In the genomic region with DNA sequence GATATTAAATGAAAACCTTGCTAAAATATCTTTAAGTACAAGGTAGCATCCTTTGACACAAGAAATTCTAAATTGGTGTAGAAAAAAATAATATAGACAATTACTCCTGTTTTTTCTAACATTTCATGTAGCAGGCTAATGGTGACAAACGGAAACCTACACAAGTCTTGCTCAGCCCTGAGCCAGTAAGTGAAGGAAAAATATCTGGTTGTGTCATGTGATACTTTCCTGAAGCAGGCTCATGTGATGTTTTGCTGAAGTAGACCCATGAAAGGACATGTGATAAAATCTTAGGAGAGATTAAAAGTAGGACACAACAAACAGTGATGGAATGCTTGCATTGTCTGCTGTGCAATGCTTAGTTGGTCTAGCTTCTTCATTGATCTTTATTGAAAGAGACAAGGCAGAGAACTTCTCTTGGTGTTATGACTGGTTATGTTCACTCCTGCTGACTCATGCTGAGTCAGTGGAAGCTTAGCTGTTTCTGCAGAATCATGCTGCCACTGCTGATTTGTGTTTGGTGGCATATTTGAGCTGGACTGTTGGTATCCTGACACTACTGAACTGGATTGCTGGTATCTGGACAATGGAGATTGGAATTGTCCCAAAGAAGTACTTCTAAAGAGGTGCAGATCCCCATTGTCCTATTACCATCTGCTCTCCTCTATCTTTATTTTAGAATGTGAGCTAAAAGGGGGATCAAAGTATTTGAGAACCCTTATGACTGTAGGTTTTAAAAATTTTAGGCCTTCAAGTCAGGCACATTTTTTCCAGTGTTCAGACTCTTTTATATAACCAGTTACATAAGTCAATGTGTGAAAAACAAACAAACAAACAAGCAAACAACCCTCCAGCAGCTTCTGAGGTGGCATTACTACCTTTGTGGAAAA, we compare ENCODE assay signal across 22 mouse cellular contexts. TPM values are rescaled to one million over a fixed set of nuclear protein-coding genes. Genes with fewer than 3 reads are reported as not detected.
DNase-seq lines count a peak whose midpoint lies in the region; ATAC-seq lines count a peak whose summit lies in the region.
"Had no signal": no experiment of that assay in that cellular context is flagged by ENCODE, and none has a peak within 500 bp of the region (broad histone marks: within the 10 kb centered on the region; RNA-seq: fewer than 3 reads in every experiment).

No protein-coding gene starts in this region.

- H3K27me3 ChIP-seq in heart, embryonic 12.5 days (replicated peaks): no peaks in the 10 kb centered on the region
- H3K27me3 ChIP-seq: embryonic facial prominence, embryonic 15.5 days; neural tube, embryonic 15.5 days had no signal

- peaks cover 16% of the 10 kb centered on the region for H3K9me3 ChIP-seq in heart, embryonic 12.5 days (replicated peaks)
- H3K9me3 ChIP-seq: embryonic facial prominence, embryonic 15.5 days had no signal

- H3K36me3 ChIP-seq in heart, embryonic 12.5 days: no peaks in the 10 kb centered on the region
- H3K36me3 ChIP-seq: embryonic facial prominence, embryonic 15.5 days; neural tube, embryonic 15.5 days had no signal

- H3K9ac ChIP-seq in heart, embryonic 12.5 days: no peak overlapping the region
- H3K9ac ChIP-seq: embryonic facial prominence, embryonic 15.5 days; forebrain, postnatal 0 days; lung, embryonic 14.5 days; neural tube, embryonic 15.5 days had no signal

- no peak for DNase-seq in heart, postnatal 25 days (ENCODE audit: low spot score)
- DNase-seq in NIH3T3 (ENCODE audit: low read depth) (peak; percentile 26), liver (peak; percentile 74)
- no peak for DNase-seq in kidney, adult 8-10 months
- DNase-seq in frontal cortex, postnatal 36 days (ENCODE audit: low spot score in 2 of 2): no peak
- no peak for DNase-seq in yolk sac, embryonic 10.5 days (ENCODE audit: low spot score)
- DNase-seq: adrenal gland, adult 2 months; cerebellum, postnatal 25 days; forebrain, postnatal 0 days; gastrocnemius, postnatal 36 days; kidney, adult 18-20 months; kidney, postnatal 36 days; left cerebral cortex, postnatal 4 days; lung, embryonic 14.5 days had no signal

- H3K4me1 ChIP-seq in heart, embryonic 12.5 days (replicated peaks): no peaks in the 10 kb centered on the region
- H3K4me1 ChIP-seq: embryonic facial prominence, embryonic 15.5 days; neural tube, embryonic 15.5 days had no signal

- H3K27ac ChIP-seq in heart, embryonic 12.5 days (ENCODE audit: poor library complexity, severe bottlenecking): no peak overlapping the region
- H3K27ac ChIP-seq: embryonic facial prominence, embryonic 15.5 days; neural tube, embryonic 15.5 days had no signal

- intact Hi-C loops in heart, postnatal 25 days (cut with DNase I): no loop called here

- 85% methylated on average over 1 of the region's 1 CpGs for WGBS in heart, embryonic 12.5 days

- H3K4me3 ChIP-seq in heart, embryonic 12.5 days: no peak overlapping the region
- H3K4me3 ChIP-seq: embryonic facial prominence, embryonic 15.5 days; neural tube, embryonic 15.5 days had no signal

- no peak overlapping the region for H3K4me2 ChIP-seq in heart, embryonic 12.5 days
- H3K4me2 ChIP-seq: embryonic facial prominence, embryonic 15.5 days; lung, embryonic 14.5 days; neural tube, embryonic 15.5 days had no signal

- ATAC-seq in heart, embryonic 12.5 days (ENCODE audit: insufficient number of reproducible peaks, low FRiP score): peak; percentile 80
- peak; percentile 52 for ATAC-seq in megakaryocyte progenitor cell, adult 5-6 weeks (replicated peaks; ENCODE audit: poor library complexity)
- ATAC-seq: forebrain, postnatal 0 days had no signal

RNA-seq across cellular contexts. Expression of gene Clec4n, which starts 22.2 kb away (rescaled TPM):
- polyA plus RNA-seq in heart, embryonic 12.5 days (2016; fragmentation: Nextera tagmentation; extraction: Ambion mirVana): 0.20 and 0.22 TPM in 2 replicates
- total RNA-seq in heart, postnatal 25 days (2021): 1 to 10 TPM; 1.0 to 1.3 TPM
- total RNA-seq in megakaryocyte progenitor cell, adult 5-6 weeks (2015): 0.81 TPM in 1 of 2 replicates, not detected in the other
- 0.54 and 1.2 TPM in 2 replicates for total RNA-seq in megakaryocyte progenitor cell, adult 5-6 weeks (2017)
- total RNA-seq: gastrocnemius, postnatal 36 days; layer of hippocampus, postnatal 25 days; megakaryocyte-erythroid progenitor cell, adult 5-6 weeks had no signal

RNA-seq across cellular contexts. Expression of gene Clec4b2, which starts 34.7 kb away (rescaled TPM):
- not detected in 2 replicates for polyA plus RNA-seq in heart, embryonic 12.5 days (2016; fragmentation: Nextera tagmentation; extraction: Ambion mirVana)
- not detected for total RNA-seq in heart, postnatal 25 days (2021)
- 6.5 and 11.4 TPM in 2 replicates for total RNA-seq in megakaryocyte progenitor cell, adult 5-6 weeks (2015)
- 10.7 and 13.6 TPM in 2 replicates for total RNA-seq in megakaryocyte progenitor cell, adult 5-6 weeks (2017)
- total RNA-seq: forebrain, postnatal 0 days; gastrocnemius, postnatal 36 days; layer of hippocampus, postnatal 25 days; left cerebral cortex, postnatal 4 days; megakaryocyte-erythroid progenitor cell, adult 5-6 weeks had no signal
- polyA plus RNA-seq: adrenal gland, adult 2 months; embryonic facial prominence, embryonic 15.5 days; forebrain, postnatal 0 days; heart, embryonic 14.5 days; hindbrain, embryonic 11.5 days; lung, embryonic 14.5 days; neural tube, embryonic 15.5 days had no signal

RNA-seq across cellular contexts. Expression of gene Clec4d, which starts 54.5 kb away (rescaled TPM):
- polyA plus RNA-seq in heart, embryonic 12.5 days (2016; fragmentation: Nextera tagmentation; extraction: Ambion mirVana): not detected in 2 replicates
- under 1 TPM; 0.48 to 0.70 TPM for total RNA-seq in heart, postnatal 25 days (2021)
- 10.5 and 11.3 TPM in 2 replicates for total RNA-seq in megakaryocyte progenitor cell, adult 5-6 weeks (2015)
- total RNA-seq in megakaryocyte progenitor cell, adult 5-6 weeks (2017): 4.1 and 15.2 TPM in 2 replicates
- total RNA-seq: forebrain, postnatal 0 days; gastrocnemius, postnatal 36 days; layer of hippocampus, postnatal 25 days; left cerebral cortex, postnatal 4 days had no signal
- polyA plus RNA-seq: forebrain, postnatal 0 days; heart, embryonic 14.5 days; hindbrain, embryonic 11.5 days; neural tube, embryonic 15.5 days had no signal

Comparison
In these comparisons a context has a peak if more than half of its experiments do, and no peak if none do; other contexts are left out.
1. DNase-seq: peak in NIH3T3 (single experiment) and liver (single experiment); none in heart, postnatal 25 days (single experiment), kidney, adult 8-10 months (0 of 2), frontal cortex, postnatal 36 days (0 of 2) and yolk sac, embryonic 10.5 days (single experiment).
2. RNA of gene Clec4b2, which starts 34.7 kb away (total RNA-seq): 6.5 to 13.6 TPM in megakaryocyte progenitor cell, adult 5-6 weeks; not detected in heart, postnatal 25 days; every median in the first group is over 4 times any median in the second.